ENCODE assay signal across 17 mouse cellular contexts in the genomic region with DNA sequence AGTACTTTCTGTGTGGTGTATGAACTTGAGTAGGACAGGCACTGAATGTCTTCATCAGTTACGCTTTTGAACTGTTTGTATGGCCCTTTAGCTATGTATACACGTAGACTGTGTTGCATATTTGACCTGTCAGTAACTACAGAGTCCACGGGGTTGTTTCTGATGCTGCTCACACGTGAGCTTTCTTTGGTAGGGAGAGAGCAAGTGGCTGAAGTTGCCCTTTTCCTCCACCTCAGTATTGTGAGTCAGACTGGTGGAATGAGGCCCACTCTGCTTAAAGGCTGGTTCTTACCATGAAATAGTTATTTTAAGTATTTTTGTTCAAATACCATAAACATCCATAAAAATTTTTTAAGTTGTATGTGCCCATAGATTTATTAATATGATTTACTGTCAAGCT.
"Had no signal": no experiment of that assay in that cellular context is flagged by ENCODE, and none has a peak within 500 bp of the region (broad histone marks: within the 10 kb centered on the region; RNA-seq: fewer than 3 reads in every experiment).

No protein-coding gene starts in this region.

- H3K4me2 ChIP-seq: kidney, embryonic 15.5 days; lung, embryonic 15.5 days; midbrain, embryonic 13.5 days had no signal

- H3K4me3 ChIP-seq: kidney, embryonic 15.5 days; left cerebral cortex, adult 2 months; lung, embryonic 15.5 days; megakaryocyte, embryonic 14.5 days; midbrain, embryonic 10.5 days; midbrain, embryonic 13.5 days had no signal

- H3K4me1 ChIP-seq: kidney, embryonic 15.5 days; lung, embryonic 15.5 days; midbrain, embryonic 10.5 days; midbrain, embryonic 13.5 days had no signal

- H3K27me3 ChIP-seq: kidney, embryonic 15.5 days; lung, embryonic 15.5 days; megakaryocyte, embryonic 14.5 days; midbrain, embryonic 13.5 days had no signal

- H3K27ac ChIP-seq: kidney, embryonic 15.5 days; left cerebral cortex, adult 2 months; lung, embryonic 15.5 days; midbrain, embryonic 10.5 days; midbrain, embryonic 13.5 days had no signal

- ATAC-seq: midbrain, embryonic 13.5 days; midbrain, embryonic 16.5 days had no signal

- H3K9ac ChIP-seq: kidney, embryonic 15.5 days; lung, embryonic 15.5 days; midbrain, embryonic 13.5 days had no signal

- H3K9me3 ChIP-seq: kidney, embryonic 15.5 days; lung, embryonic 15.5 days; megakaryocyte, embryonic 14.5 days; midbrain, embryonic 10.5 days; midbrain, embryonic 13.5 days had no signal

- DNase-seq: kidney, adult 11 months; kidney, adult 8-10 months; kidney, postnatal 10 days; kidney, postnatal 36 days; layer of hippocampus, postnatal 36 days; lung, adult 18-20 months; lung, postnatal 10 days; lung, postnatal 36 days; thymus, adult 18-20 months; thymus, postnatal 36 days had no signal
